Mouse (Mus musculus) mouse embryonic stem cell (cell line): Measurements from ENCODE around the gene Irx6.

ENCODE experiments used
- in situ Hi-C, 2 experiments: fragments of 300-500 bp; cut with MboI; formaldehyde crosslinking; loops; 1 replicate in 1 of 2; 3 replicates in 1 of 2; pipeline ENCODE4 v1.14.3; 2019 to 2020; ENCODE audit warnings: low sequenced_read_pairs in 2 of 2, low pct_unique_long_range_greater_than_20kb in 1 of 2, mixed read lengths in 1 of 2; ENCODE audit not compliant: unreplicated experiment in 1 of 2

Gene Irx6

DNA sequence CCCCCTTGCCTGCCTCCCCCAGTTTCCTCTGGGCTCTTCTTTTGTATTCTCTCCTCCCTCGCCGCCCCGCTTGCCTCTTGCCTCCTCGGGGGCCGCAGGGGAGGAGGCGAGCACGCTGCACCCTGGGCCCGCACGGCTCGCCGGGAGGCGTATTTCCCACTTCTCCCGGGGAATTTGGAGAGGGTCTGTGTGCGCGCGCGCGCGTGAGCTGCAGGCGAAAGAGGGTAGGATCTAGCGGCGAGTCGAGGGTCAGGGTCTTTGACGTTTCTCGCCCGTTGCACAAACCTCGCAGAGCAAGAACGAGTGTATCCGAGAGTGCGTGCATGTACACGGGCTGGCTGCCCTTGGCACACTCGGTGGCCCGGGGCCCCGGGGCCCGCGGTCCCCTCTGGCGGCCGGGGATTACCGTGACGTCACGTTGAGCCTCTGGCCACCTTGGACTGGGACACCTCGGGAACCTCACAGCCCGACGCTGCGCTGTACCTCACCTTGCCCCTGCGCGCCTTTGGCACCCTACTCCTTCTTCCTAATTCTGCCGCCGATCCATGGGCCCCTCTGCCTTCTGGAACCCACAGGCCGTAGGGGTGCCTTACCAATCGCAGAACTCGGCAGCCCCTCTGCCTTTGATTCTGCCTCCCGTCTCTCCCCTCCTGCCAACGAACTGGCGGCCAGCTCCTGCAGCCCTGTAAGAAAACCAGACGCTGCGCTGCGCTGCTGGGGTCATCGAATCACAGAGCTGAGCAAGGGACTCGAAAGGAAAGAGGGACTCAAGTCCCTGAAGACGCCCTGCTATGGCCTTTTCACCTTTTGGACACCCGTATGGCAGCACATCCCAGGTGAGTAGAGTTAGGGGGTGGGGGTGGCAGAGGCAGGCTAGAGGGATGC, at the start of gene Irx6:
Gene Irx6, plus strand, starts transcription at position 45 of the 885 bp plus-strand sequence.
- in situ Hi-C loops, result no loop called here

- in situ Hi-C loops, result no loop called here
These were observed 45.1 kb upstream of the Irx6 start for GRCm38 (mm10) chr8:92628711-92629650.

DNA sequence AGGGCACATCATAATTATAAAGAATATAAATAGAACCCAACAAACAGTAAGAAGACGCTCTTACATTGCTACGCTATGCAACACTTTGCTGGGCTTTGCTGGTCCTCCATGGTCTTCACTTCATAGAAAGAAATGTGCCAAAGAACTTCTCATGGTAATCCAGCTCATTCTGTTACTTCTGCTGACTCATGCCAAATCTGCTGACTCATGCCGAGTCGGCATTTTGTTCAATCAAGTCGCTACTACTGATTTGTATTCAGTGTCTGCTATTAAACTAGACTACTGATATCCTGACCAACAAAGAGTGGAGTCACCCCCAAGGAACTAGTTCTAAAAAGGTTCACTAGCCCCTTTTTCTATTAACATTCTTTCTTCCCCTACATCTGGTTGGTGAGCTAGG, 40.9 kb upstream of the Irx6 start:
- in situ Hi-C loops, result no loop called here

DNA sequence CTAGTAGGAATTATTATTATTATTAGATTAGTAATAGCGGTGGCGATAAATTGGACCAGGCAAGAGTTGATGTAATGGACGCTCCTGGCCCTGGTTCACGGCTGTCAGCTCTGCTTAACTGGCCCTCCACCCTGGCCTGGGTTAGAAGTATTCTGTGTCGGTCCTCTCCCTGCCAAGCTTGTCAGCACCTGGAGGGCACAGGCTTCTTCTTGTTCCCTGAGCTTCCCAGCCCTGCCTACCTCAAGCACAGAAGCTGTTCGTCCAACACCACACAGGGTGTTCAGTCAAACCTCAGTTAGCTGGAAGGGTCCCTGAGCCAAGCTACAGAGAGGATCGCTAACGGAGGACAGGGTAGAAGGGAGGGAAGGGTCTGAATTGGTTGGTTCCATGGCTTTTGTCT, 33.3 kb upstream of the Irx6 start:
- in situ Hi-C loops, result no loop called here

DNA sequence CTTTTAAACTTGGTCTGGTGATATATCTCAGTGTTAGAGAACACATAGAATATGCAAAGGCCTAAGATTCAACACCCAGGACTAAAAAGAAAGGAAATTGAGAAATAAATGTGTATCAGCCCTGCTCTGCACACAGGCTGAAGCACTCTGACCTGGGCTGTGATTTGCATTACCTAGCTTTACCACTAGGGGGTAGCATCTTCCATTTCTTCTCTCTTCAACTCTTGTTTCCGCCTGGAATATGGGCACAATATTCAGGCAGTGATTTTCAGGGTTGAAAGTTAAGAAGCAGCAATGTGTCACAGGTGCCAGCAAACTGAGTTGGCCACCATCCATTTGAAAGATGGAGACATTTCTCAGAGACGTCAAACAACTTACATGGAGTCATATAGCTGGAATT, 27.5 kb upstream of the Irx6 start:
- in situ Hi-C loops, result no loop called here

DNA sequence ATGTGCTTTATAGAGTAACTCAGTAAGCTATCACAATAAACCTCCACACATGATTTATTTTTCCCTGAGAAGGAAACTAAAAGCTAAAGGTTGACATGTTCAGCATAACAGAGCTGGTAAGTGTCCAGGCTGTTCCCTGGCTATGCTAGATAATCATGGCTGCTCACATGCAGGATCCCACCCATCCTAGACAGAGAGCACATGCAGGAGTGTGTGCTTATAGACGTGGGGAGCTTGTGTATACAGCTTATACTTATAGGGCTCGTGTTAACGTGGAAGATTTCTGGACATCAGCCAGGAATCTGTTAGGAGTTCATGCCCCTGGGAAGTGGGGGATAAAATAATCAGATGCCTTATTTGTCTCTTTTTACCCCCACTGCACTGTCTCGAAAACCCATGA, 9.9 kb upstream of the Irx6 start:
- in situ Hi-C loops, result no loop called here

DNA sequence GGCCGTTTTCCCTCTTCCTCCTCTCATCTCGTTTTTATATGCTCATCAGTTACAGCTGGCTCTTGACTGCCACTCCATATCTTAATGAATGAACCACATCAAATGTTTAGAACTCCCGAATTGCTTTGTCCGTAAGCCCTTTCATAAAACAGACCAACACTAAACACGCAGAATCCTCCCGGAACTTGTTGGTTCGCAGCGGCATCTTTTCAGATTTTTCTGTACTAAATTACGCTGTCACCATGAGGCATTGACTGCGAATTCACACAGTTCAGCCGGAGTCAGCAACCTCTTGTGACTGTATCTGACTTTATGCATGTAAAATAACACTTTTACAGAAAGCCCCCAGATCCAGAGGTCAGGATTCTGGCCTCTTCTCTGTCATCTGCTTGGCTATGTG, 3.9 kb upstream of the Irx6 start:
- in situ Hi-C loops, result no loop called here

DNA sequence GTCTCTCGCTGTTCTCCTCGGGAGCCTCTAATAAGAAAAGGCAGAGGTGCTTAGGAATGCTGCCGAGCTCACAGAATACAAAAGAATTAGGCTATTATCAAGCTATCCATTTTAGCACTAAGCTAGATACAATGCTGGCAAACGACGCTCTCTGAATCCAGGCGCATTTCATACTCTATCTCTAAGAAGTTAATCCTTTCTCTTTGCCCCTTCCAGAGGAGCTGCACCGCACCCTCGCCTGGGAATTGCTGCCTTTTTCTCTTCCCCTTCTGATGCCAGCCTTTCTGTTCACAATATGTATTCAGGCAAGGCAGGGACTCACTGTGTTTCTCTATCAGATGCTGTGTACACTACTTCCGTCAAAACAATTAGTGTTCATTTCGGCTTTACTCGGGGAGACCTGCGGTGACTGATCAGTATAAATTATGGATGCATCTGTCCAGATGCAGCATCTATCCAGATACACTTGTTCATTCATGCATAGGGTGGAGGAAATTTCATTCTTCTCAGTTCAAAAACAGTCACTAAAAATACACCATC, 3.4 kb upstream of the Irx6 start:
- in situ Hi-C loops, result no loop called here

GRCm38 (mm10) chr8:92671892-92672291, 2.2 kb upstream of the Irx6 start:
- in situ Hi-C loops, result no loop called here

- in situ Hi-C loops, result no loop called here
These were observed 987 bp upstream of the Irx6 start for GRCm38 (mm10) chr8:92673101-92673500.

GRCm38 (mm10) chr8:92673555-92674243, 389 bp upstream of the Irx6 start:
- in situ Hi-C loops, result no loop called here

GRCm38 (mm10) chr8:92678407-92678806, 4.3 kb downstream of the Irx6 start:
- in situ Hi-C loops, result no loop called here

- in situ Hi-C loops, result no loop called here
These were observed 23.3 kb downstream of the Irx6 start for GRCm38 (mm10) chr8:92697361-92697760.

GRCm38 (mm10) chr8:92698411-92698810, 24.3 kb downstream of the Irx6 start:
- in situ Hi-C loops, result no loop called here

DNA sequence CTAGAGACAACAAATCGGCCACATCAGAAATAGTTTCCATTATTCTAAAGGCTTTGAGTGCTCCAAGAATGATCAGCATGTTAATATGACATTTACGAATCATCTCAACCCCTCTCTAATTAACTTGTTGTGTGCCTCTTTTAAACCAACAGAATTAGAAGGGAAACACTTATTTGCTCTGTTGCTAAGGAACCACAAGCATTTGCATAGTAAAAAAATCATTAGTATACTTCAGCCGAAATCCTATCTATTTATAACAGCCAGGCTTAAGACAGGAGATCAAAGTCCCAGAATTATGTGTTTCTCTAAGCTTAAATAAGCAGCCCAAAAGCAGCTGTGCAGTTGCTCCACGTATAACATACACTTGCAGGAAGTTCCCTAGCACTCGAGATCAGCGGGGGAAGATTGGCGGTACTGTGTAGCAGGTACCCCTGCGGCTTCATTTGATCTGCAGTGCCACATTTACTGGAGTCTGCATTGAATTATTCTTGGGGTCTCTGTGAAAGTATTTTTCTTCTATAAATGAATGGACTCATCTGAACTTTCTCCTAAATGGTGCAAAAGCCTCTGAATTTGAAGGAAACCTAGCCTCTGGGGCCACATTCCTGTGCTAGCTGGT, 25.9 kb downstream of the Irx6 start:
- in situ Hi-C loops, result no loop called here

- in situ Hi-C loops, result no loop called here
These were observed 29.3 kb downstream of the Irx6 start for GRCm38 (mm10) chr8:92703375-92703774.

DNA sequence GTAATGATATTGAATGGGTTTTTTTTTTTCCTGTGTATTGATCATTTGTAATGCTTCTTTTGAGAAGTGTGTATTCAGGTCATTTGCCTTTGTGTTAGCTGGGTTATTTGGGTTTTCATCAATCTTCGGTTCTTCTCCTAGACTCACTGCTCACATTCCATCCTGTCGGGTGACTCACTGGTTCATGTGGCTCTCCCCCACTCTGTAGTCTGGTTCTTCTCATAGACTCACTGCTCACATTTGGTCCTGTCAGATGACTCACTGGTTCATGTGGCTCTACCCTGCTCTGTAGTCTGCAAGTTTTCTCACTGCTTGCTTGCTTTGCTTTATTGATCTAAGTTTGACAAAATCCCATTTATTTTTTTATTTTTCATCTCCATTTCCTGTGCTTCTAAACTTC, 32.2 kb downstream of the Irx6 start:
- in situ Hi-C loops, result no loop called here

- in situ Hi-C loops, result no loop called here
These were observed 39.2 kb downstream of the Irx6 start for GRCm38 (mm10) chr8:92713286-92713685.
